8 mouse cellular contexts compared by ENCODE assay signal in the genomic region with DNA sequence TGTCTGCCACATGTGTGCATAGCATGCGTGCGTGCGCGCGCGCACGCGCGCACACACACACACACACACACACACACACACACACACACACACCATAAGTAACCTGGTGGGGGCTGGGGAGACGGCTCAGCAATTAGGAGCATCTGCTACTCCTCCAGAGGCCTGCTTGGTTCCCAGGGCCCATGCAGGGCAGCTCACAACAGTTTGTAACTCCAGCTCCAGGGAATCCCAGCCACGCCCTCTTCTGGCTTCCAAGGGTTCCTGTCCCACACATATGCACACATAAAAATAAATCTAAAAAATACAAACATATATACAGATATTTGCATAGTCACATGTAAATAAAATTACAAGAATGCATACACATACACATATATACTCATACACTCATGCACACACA. TPM values are rescaled to one million over a fixed set of nuclear protein-coding genes. Genes with fewer than 3 reads are reported as not detected.
DNase-seq lines count a peak whose midpoint lies in the region; ATAC-seq and TF ChIP-seq lines count a peak whose summit lies in the region.
"Had no signal": no experiment of that assay in that cellular context is flagged by ENCODE, and none has a peak within 500 bp of the region (broad histone marks: within the 10 kb centered on the region; RNA-seq: fewer than 3 reads in every experiment).

No protein-coding gene starts in this region.

- peaks cover 25% of the 10 kb centered on the region; the same call in 1 of the 2 replicates for H3K36me3 ChIP-seq in kidney, embryonic 15.5 days
- peaks cover 10% of the 10 kb centered on the region; the same call in 1 of the 2 replicates for H3K36me3 ChIP-seq in intestine, postnatal 0 days (ENCODE audit: control insufficient read depth, insufficient read depth)
- no peaks in the 10 kb centered on the region for H3K36me3 ChIP-seq in neural tube, embryonic 14.5 days (ENCODE audit: control insufficient read depth, insufficient read depth, low read length)

- peaks cover 50% of the 10 kb centered on the region for H3K4me1 ChIP-seq in kidney, embryonic 15.5 days
- H3K4me1 ChIP-seq in brown adipose tissue, adult 24 weeks (ENCODE audit: control insufficient read depth, insufficient read depth, insufficient read length, low read length): peaks cover 59% of the 10 kb centered on the region
- 0 out of 2 replicates have a peak, but pooled peaks cover 15% of the 10 kb centered on the region for H3K4me1 ChIP-seq in intestine, postnatal 0 days (replicated peaks; ENCODE audit: control insufficient read depth, insufficient read depth, low read length)
- H3K4me1 ChIP-seq in neural tube, embryonic 14.5 days (ENCODE audit: control insufficient read depth, insufficient read depth, low read length): peaks cover 12% of the 10 kb centered on the region; the same call in 1 of the 2 replicates

- H3K27ac ChIP-seq in kidney, embryonic 15.5 days: no peak overlapping the region
- peak overlapping the region; percentile 89 for H3K27ac ChIP-seq in brown adipose tissue, adult 24 weeks (replicated peaks; ENCODE audit: low read depth, low read length)
- H3K27ac ChIP-seq in intestine, postnatal 0 days (ENCODE audit: low read depth, low read length): no peak overlapping the region
- no peak overlapping the region for H3K27ac ChIP-seq in neural tube, embryonic 14.5 days (ENCODE audit: low read depth, low read length)

- ATAC-seq in kidney, embryonic 15.5 days (replicated peaks; ENCODE audit: low FRiP score): no peak
- no peak for ATAC-seq in intestine, postnatal 0 days
- ATAC-seq in neural tube, embryonic 14.5 days (ENCODE audit: low read depth): no peak
- no peak for ATAC-seq in inflammation-experienced regulatory T-cells, adult 6 months

- no peaks in the 10 kb centered on the region for H3K9me3 ChIP-seq in kidney, embryonic 15.5 days (replicated peaks)
- no peaks in the 10 kb centered on the region for H3K9me3 ChIP-seq in intestine, postnatal 0 days (ENCODE audit: control insufficient read depth)
- no peaks in the 10 kb centered on the region for H3K9me3 ChIP-seq in neural tube, embryonic 14.5 days (ENCODE audit: control insufficient read depth, low read length)

- H3K4me2 ChIP-seq in kidney, embryonic 15.5 days: peak overlapping the region; percentile 73
- H3K4me2 ChIP-seq in intestine, postnatal 0 days (replicated peaks; ENCODE audit: low read depth): peak overlapping the region; percentile 67
- peak overlapping the region; percentile 73; the same call in 1 of the 2 replicates for H3K4me2 ChIP-seq in neural tube, embryonic 14.5 days (ENCODE audit: low read depth, low read length)

- WGBS in kidney, embryonic 15.5 days: 89% methylated on average over 11 of the region's 11 CpGs
- 88% methylated on average over 11 of the region's 11 CpGs for WGBS in intestine, postnatal 0 days
- 92% methylated on average over 11 of the region's 11 CpGs for WGBS in neural tube, embryonic 14.5 days

- peak overlapping the region; percentile 79 for H3K4me3 ChIP-seq in kidney, embryonic 15.5 days (replicated peaks)
- peak overlapping the region; percentile 83 for H3K4me3 ChIP-seq in brown adipose tissue, adult 24 weeks (ENCODE audit: insufficient read depth, low read depth, low read length)
- H3K4me3 ChIP-seq in intestine, postnatal 0 days (ENCODE audit: low read depth, low read length): peak overlapping the region; percentile 62; the same call in 1 of the 2 replicates
- H3K4me3 ChIP-seq in neural tube, embryonic 14.5 days (ENCODE audit: low read depth, low read length): no peak overlapping the region; the same call in 1 of the 2 replicates

- no peak for TF ChIP-seq CTCF in intestine, postnatal 0 days (IDR thresholded peaks at IDR 0.05; ENCODE audit: low read depth)

- no peak for DNase-seq in kidney, postnatal 36 days
- no peak for DNase-seq in layer of hippocampus, postnatal 10 days (ENCODE audit: low spot score in 2 of 2)
- DNase-seq: kidney, adult 9 months had no signal

- H3K9ac ChIP-seq in kidney, embryonic 15.5 days: no peak overlapping the region
- H3K9ac ChIP-seq in intestine, postnatal 0 days (ENCODE audit: low read depth, low read length): no peak overlapping the region
- H3K9ac ChIP-seq in neural tube, embryonic 14.5 days (replicated peaks; ENCODE audit: low read depth, low read length): no peak overlapping the region

- H3K27me3 ChIP-seq in kidney, embryonic 15.5 days: no peaks in the 10 kb centered on the region
- no peaks in the 10 kb centered on the region for H3K27me3 ChIP-seq in intestine, postnatal 0 days (replicated peaks; ENCODE audit: control insufficient read depth, insufficient read depth, low read length)
- no peaks in the 10 kb centered on the region for H3K27me3 ChIP-seq in neural tube, embryonic 14.5 days (ENCODE audit: control insufficient read depth, insufficient read depth, low read length)

RNA-seq across cellular contexts. Expression of a gene that starts 1.9 kb away (rescaled TPM):
- polyA plus RNA-seq in kidney, embryonic 15.5 days (2015; fragmentation: Nextera tagmentation; extraction: Ambion mirVana): 151 and 155 TPM in 2 replicates
- 30.2 and 32.3 TPM in 2 replicates for polyA plus RNA-seq in brown adipose tissue, adult 24 weeks (2012; ENCODE audit: insufficient read depth, insufficient read length, missing spikeins)
- polyA plus RNA-seq in intestine, postnatal 0 days (2015; fragmentation: Nextera tagmentation; extraction: Ambion mirVana): 145 and 152 TPM in 2 replicates
- 35.8 and 58.6 TPM in 2 replicates for polyA plus RNA-seq in neural tube, embryonic 14.5 days (2014; fragmentation: Nextera tagmentation; extraction: Ambion mirVana)
- 10 to 100 TPM; 33.9 to 40.3 TPM for total RNA-seq in layer of hippocampus, postnatal 10 days (2021)
- 10 to 100 TPM; 10.0 to 16.8 (median 10.8) TPM for polyA plus RNA-seq in inflammation-experienced regulatory T-cells, adult 6 months (2017; shearing (Covaris generic))

RNA-seq across cellular contexts. Expression of a gene that starts 23.2 kb away (rescaled TPM):
- 29.8 and 31.4 TPM in 2 replicates for polyA plus RNA-seq in kidney, embryonic 15.5 days (2015; fragmentation: Nextera tagmentation; extraction: Ambion mirVana)
- 5.9 and 7.3 TPM in 2 replicates for polyA plus RNA-seq in brown adipose tissue, adult 24 weeks (2012; ENCODE audit: insufficient read depth, insufficient read length, missing spikeins)
- polyA plus RNA-seq in intestine, postnatal 0 days (2015; fragmentation: Nextera tagmentation; extraction: Ambion mirVana): 21.6 and 25.1 TPM in 2 replicates
- polyA plus RNA-seq in neural tube, embryonic 14.5 days (2014; fragmentation: Nextera tagmentation; extraction: Ambion mirVana): 15.2 and 20.7 TPM in 2 replicates
- total RNA-seq in layer of hippocampus, postnatal 10 days (2021): 10 to 100 TPM; 10.3 to 11.9 TPM
- 10 to 100 TPM; 15.6 to 20.2 (median 20.0) TPM for polyA plus RNA-seq in inflammation-experienced regulatory T-cells, adult 6 months (2017; shearing (Covaris generic))
